Mouse (Mus musculus) kidney, postnatal 10 days (tissue): ENCODE data around the gene Usp36.
A peak's percentile ranks its signal among the peaks of the same experiment; 100 is the strongest.

ENCODE experiments used
- DNase-seq: peaks from one replicate; pipeline ENCODE4 v3.0.0; 2021; ENCODE audit warnings: mixed read lengths

Gene Usp36

DNA sequence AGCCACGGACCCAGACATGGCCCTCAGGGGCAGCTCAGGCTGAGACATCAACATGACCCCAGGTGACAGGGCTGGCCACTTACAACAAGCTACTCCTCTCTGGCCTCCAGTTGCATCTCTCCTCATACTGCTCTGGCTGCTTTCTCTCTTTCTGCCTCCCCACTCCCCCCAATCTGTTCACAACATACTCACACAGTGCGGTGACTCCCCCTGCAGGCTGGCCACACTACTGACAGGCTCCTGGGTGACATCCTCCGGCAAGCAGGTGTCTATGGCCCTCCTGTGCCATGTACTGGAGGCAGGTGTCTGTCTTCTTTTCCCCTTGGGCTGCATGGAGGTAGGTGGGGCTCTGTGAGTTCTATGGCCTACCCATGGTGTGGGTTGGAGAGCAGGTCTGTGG lies 7.9 kb upstream of the Usp36 start:
- no peak for DNase-seq

DNA sequence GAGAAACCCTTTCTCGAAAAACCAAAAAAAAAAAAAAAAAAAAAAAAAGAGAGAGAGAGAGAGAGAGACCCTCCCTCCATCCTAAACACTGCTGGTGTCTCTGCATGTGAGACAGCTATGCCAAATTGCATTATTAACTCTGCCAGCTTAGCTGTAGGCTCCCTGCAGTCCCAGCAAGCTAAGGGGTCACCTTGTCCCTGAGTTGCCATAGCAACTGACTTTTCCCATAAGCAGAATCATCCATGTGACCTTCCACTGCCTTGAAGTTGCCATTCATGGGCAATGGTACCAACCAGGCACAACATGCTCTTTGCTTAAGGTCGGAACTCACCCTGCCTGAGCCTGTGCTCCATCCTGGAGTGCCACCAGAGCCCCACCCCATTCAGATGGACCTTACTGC lies 5.0 kb upstream of the Usp36 start:
- DNase-seq: no peak

DNA sequence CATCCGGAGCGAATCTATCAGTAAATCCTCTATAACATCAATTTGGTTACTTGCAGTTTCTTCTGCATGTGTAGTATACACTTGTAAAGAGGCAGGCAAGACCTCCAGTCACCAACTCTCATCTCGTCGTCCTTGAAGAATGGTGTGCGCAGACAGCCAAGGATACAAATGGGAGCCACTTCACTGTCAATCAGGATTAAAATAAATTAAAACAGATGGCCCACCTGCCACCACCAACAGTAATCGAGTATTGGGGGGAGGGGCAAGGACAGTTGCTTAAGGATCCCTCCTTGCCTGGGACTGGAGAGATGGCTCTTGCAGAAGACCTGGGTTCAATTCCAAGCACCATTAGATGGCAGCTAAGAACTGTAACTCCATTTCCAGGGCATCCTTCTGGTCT lies 2.6 kb upstream of the Usp36 start:
- DNase-seq: no peak

DNA sequence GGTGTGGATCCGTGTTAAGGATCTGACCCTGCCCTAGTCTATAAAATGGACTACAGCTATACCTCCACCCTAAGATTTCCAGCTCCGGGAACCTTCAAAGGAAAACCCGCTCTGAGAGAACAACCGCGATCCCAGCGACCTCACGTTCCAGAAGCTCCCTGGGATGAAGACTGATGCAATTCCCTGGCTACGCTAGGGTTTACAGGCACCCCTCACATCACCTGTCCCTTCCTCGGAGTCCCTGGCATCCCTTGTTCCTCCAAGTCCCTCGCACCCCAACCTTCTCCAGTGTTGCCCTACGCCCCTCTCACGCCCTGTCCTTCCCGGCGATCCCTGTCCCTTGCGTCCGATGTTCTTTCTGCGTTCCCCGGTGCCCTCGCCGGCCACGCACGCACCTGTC lies 482 bp downstream of the Usp36 start:
- no peak for DNase-seq

DNA sequence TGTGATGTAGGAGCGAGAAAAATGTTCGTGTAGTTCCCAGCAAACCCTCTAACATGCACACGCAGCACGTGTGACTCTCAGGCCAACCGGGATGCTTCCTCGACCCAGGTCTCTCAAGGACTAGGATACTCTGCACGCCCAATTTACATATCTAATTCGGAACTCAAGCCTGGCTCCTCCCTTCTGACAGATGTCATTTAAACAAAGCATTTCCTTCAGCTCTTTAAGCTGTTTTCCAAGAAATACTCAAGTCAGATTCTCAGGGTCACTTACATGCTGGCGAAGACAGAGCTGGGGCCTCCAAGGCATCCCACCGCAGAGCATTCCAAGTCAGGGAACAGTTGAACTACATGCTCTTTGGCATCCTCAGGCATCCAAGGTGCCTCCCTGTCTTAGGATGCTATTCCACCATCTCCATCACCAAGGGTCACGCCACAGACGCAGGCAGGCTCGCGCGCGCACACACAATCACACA lies 970 bp downstream of the Usp36 start:
- DNase-seq: no peak

DNA sequence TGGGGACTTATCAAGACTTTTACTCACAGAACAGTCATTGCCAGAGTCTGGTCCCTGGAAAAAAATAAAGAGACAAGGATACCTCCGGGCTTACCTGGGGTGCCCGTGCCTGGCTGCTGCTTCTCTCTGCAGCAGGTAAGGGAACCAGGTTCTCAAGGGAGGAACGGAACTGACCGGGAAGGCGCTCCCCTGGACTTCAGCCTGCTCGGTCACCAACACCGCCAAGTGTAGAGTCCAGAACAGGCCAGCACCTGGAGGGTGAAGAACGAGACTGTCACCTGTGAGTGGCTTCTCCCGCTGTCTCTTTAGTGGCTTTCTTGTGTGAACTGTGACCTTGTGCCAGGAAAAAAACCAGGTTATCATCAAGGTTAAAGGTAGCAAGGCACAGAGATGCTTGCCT lies 2.5 kb downstream of the Usp36 start:
- DNase-seq: no peak

DNA sequence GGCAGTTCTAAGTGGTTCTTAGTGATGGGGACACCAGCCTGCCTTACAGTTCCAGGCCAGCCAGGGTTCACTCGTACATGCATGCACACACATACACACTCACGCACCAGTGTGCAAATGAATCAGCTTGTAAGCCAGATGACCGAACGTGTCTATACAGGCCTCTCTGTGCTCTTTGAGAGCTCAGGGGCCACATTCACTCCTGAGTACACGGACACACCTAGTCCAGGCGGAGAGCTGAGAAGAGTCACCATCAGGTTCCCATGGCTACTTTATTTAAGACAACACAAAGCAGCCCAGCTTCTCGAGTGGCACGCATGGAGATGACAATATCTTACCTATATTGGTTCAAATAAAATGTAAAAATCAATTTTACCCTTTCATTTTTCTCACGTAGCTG lies 3.6 kb downstream of the Usp36 start:
- DNase-seq: no peak

DNA sequence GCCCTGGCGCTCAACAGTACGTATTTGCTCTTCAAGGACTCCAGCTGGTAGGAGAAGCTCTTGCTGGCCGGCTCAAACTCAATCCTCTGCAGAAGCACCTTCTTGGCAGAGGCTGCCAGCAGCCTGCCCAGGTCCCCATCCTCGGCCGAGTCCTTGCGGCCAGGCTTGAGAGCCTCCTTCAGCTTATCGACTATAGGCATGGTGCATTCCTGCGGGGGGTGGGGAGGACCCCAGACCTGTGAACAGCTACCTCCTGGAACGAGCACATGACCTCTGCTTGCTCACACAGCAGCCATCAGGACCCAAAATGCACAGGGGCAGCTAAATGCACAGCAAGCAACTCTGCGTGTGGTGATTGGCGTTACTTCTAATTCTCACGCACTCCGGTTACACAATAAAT lies 4.3 kb downstream of the Usp36 start:
- DNase-seq: no peak

DNA sequence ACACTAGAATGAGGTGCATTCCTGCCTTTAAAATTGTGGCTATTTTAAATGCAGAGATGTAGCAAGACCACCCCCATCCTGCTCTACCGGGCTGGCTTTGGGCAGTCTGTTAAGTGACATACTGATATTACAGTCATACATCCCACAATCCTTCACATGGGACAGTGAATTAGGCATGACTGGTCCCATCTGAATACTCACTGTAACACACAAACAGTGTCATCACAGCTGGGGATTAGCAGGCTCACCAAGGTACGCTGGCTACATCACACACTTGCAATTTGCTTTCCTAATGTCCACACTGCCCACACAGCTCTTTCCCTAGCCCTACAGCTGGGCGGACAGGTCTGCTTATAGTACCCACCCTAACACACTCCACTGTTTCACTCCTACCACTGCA lies 9.8 kb downstream of the Usp36 start:
- DNase-seq: no peak

DNA sequence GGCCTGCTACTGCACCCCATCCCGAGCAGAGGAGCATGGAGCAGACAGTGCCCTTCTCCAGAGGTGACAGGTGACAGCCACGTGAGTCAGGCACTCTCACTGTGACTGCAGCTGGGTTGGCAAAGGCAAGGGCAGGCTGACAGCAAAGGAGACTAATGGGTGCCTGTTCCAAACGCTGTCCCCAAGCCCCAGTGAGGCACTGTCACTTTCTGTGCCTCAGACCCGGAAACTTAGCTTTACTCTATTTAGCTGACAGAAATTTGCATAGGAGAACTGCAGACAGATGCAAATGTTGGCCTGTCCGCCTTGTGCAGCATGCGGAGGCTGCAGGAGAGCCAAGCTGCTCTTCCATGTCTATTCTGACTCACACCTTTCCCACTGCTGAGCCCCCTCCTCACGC lies 13.7 kb downstream of the Usp36 start:
- DNase-seq: no peak

DNA sequence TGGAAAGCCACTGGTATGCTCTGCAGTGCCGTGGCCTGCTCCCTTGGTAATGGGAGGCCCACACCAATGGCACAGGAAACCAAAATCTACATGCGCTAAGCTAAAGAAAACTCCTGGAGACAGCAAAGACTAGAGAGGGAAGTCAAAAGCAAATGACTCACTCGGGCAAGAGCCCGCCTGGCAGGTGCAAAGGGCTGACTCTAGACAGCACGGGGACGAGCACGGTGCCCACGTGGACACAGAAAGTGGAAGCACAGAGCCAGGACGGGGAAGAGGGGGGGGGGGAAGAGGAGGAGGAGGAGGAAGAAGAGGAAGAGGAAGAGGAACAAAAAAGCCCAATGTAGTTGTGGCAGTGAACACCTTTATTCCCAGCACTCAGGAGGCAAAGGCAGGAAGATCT lies 15.0 kb downstream of the Usp36 start:
- DNase-seq: no peak

DNA sequence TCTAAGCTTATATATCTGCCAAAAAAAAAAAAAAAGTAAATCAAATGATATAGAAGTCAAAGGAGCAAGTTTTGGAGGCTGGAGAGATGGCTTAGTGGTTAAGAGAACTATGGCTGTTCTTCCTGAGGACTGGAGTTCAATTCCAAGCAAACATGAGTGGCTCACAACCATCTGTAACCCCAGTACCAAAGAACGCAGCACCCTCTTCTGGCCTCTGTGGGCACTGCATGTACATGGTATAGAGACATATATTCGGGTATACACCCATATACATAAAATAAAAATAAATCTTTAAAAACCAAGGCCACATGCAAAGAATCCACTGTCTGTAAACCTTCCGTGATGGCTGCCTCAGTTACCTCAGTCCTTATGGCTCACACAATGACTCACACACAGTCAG lies 20.2 kb downstream of the Usp36 start:
- peak; percentile 49 for DNase-seq

DNA sequence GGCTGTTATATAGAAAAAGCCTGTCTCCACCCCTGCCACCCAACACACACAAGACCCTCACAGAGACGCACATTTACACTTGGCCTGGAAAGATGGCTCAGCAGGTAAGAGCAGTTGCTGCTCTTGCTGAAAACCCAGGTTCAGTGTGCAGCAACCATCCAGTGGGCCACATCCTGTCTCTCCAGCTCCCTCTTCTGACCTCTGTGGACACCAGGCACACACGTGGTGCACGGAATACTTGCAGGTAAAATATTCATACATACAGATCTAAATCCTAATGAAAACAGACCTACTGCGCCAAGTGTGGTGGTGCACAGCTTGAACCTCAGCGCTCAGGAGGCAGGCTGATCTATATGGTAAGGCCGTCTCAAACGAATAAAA lies 23.4 kb downstream of the Usp36 start:
- no peak for DNase-seq

DNA sequence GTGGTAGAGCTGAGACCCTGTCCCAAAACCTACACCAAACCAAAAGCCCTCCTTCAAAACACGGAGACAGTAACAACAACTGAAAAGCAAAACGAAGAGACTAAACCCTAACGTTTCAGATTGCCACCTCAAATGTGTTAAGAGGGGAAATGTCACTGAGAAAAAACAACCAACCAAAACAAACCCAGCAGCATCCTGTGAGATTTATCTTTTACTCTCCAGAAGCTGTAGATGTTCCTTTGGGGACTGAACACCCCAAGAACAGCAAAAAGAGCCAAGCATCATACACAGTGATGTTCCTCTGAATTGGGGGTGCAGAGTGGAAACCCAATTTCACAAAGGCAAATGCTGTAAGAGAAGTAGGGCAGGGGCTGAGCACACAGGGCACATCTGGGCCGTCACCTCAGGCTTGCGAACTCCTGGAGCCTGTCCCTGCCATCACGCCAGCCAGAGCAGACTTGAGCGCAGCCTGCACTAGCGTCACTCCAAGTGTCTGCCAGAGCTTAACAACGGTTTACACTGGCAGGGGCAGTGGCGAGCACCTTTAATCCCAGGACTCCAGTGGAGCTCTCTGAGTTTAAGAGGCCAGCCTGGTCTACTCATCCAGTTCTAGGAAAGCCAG lies 23.9 kb downstream of the Usp36 start:
- DNase-seq: no peak

DNA sequence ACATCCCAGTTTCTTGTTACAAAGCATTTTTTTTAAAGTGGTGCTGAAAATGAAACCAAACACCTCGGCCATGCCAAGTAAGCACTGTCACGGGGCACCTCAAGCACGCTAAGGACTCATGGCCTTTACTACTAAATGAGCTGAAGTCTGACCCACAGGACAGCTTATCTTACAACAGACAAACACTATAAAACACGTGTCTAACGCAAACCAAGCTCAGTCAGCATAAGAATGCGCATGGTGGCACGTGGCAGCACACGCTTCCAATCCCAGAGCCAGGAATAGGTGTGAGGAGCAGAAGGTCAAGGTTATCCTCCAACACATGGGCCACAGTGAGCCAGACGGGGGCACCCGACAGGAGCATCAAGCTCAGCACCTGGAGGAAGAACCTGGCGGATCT lies 24.4 kb downstream of the Usp36 start:
- no peak for DNase-seq

DNA sequence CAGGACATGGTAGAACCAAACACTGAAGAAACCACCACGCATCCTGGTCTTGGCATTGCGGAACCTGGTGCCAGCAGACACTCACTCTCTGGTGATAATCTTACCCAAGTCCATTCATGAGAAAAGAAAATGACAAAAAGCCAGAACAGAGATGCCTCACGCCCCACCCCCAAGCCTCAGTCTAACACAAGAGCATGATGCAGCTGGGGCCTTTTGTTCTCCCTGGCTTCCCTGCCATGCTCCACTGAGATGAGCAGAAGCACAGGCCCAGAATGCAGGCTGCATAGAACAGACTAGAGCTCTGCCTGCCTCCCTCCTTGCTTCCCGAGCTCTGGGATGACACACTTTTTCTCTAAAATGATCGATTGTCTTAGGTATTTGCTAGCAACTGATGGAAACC lies 26.9 kb downstream of the Usp36 start:
- DNase-seq: no peak

DNA sequence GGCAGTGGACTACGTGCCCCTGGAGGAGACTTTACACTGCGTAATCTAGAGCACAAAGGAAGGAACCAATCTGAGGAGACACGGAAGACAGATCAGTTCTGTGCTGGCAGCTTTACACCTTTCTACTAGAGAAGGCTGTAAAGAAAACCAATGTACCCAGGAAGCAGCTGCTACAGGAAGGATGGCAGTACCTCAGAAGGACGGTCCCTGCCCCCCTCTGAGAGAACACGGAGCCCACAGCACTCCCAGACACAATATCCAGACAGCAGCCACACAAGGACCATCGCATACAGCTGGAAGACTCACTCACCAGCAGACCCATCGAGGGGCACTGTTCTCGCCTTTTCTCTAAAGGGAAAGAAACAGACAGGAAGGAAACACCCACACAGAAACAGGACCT lies 30.0 kb downstream of the Usp36 start:
- no peak for DNase-seq

DNA sequence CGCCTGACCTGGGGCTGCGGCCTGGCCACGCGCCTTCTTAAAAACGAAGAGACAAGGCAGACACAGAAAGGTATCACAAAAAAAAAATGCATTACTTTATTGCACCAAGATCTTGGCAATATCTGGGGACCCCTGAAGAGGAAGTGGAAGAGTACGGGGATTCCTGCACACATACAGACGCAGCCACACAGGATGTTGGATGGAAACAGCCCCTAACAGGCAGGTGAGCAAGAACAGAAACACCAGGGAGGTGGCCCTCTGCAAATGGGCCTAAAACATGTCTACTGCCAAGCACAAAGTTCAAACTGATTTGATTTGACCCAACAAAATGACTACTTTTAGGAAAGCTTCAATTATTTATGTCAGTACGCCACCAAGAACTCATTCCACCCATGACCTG lies 30.5 kb downstream of the Usp36 start:
- DNase-seq: no peak

DNA sequence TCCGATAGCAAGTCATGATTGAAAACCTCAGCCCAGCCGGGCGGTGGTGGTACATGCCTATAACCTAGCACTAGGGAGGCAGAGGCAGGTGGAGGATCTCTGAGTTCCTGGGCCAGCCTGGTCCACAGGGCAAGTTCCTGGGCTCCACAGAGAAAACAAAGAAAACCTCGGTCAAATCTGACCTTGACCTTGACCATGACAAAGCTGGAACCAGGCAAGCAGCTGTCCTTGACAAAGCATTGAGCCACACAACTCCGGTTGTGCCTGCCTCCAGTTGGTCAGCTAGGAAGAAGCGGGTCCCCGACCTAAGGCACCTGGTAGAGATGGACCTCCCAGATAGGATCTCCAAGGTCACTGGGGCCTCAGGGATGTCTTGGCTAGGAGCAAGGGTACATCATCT lies 33.7 kb downstream of the Usp36 start:
- no peak for DNase-seq

DNA sequence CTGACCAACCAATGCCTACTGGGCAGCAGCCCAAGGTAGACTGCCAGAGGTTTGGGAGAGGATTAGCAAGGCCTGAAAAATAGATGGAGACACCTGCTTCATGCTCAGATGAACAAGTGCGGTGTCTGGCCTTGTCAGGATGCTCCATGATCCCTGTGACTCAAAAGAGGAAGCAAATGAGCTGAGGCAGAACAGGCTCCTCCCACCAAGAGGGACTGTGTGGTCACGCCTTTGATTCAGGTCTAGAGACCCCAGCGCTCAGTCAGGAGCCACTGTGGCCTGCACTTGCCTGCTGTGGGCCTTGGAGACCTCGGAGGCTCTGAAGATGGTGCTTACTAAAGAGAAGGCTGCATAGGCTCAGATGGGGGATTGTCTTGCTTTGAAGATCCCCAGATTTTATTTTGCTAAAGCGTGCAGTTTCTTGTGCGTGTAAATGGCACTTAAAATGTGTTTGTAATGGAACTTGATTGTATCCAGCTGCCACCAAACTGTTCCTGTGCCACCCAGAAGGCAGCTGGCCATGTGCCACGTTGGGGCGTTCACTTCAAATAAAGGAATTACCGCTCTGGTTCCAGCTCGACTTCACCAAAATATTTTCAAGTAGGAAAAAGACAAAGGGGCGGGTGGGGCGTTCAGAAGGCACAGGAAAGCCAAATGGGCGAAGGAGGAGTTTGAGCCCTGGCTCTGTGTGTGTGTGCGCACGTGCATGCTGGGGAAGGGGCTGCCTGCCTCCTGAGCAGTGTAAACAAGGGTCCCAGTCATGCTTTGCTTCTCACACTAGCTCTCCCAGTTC lies 35.7 kb downstream of the Usp36 start:
- DNase-seq: peak; percentile 83

DNA sequence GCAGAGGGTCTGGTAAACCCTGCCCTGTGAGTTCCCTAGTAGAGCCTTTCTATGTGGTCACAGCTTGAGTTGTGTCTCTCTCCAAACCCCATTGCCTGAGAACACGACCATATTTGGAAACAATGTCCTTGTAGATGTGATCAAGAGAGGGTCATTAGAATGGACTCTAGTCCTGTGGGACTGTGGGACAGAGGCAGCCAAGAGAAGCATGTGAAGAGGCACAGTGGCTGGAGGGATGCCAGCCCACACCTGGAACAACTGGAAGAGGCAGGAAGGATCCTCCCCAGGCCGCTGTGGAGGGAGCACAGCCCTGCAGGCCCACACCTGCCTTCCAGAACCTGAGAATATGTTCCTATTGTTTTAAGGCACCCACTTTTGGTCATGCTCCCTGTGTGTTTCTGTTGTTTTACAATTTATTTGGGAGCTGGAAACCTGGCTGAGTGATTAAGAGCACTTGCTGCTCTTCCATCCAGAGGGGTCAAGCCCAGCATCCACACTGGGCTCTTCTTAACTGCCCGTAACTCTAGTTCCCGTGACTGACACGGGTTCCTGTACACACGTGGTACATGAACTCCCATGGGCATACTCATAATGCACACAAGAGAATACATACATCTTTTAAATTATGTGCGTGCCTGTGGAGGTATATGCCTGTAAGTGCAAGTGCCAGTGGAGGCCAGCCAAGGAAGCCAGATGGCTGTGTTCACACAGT lies 36.4 kb downstream of the Usp36 start:
- peak; percentile 45 for DNase-seq

DNA sequence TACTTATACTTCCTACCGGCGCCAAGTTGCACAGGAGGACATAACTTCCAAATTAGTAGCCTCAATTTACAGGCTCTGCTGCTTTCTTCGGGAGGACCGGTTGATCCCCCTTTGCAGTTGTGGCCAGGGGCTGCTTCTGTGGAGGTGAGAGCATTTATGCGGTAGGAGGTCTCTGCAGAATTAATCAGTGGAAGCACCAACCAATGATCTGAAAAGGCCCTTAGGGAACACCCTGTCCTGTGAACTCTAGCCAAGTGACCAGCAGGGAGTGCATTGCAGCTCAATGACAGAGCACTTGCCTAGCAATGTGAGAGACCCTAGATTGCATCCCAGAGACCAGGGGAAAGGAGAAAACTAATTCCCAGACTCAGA lies 41.0 kb downstream of the Usp36 start:
- no peak for DNase-seq

DNA sequence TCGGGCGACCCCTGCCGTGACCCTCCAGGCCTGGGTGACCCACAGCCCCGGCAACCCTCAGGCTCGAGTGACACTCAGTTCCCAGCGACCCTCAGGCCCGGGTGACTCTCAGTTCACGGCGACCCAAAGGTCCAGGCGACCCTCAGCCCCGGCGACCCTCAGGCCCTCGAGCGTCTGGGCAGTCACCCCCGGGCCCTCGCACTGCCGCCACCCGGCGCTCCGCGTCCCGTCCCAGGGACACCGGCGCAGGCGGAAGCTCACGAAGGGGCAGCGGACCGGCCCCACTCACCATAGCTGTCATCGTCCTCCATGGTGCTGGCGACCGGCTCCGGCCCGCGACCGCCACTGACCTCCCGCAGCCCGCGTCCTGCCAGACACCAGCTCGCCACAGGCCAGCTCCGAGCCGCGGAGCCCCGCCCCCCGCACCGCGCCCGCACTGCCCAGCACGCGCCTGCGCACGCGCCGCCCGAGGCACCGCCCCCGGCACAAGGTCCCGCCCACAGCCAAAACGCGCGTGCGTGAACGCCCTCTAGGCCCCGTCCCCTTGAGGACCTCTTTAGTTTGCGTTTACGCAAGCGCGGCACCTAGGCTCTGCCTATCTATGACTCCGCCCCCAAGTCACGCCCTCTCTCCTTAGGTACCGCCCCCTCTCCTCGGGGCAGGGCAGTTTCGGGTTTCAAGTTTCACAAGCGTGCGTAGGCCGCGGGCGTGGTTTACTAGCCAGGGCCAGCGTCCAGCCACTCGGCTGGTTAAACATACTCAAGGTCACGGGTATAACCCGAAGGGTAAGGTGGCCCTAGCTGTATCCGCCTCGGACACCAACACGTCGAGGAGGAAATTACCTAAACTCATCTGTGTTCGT lies 41.7 kb downstream of the Usp36 start, which contains the start of gene Cyth1:
Cyth1 (minus strand) TSS at position 443 of the 862 bp plus-strand sequence.
- DNase-seq: peak; percentile 99
